Mouse (Mus musculus) olfactory bulb, adult 2 months (tissue): ENCODE data around the gene Rnf217.

ENCODE experiments used
- CTCF ChIP-seq: fragments of 200-500 bp; IDR thresholded peaks from 2 replicates; pipeline ENCODE4 v1.5.1; 2012; ENCODE audit warnings: low read depth, mild to moderate bottlenecking, low read length, moderate library complexity; ENCODE audit not compliant: insufficient read depth
- POLR2A ChIP-seq: fragments of 200-500 bp; IDR thresholded peaks from 2 replicates; pipeline ENCODE4 v1.6.1; 2012; ENCODE audit warnings: mild to moderate bottlenecking, low read depth, low read length, moderate library complexity; ENCODE audit not compliant: insufficient read depth

- TF ChIP-seq CTCF = no peak
- TF ChIP-seq POLR2A = no peak
These were observed 114.7 kb downstream of the Rnf217 start for GRCm38 (mm10) chr10:31494296-31494695.
